20 mouse cellular contexts compared by ENCODE assay signal in the genomic region with DNA sequence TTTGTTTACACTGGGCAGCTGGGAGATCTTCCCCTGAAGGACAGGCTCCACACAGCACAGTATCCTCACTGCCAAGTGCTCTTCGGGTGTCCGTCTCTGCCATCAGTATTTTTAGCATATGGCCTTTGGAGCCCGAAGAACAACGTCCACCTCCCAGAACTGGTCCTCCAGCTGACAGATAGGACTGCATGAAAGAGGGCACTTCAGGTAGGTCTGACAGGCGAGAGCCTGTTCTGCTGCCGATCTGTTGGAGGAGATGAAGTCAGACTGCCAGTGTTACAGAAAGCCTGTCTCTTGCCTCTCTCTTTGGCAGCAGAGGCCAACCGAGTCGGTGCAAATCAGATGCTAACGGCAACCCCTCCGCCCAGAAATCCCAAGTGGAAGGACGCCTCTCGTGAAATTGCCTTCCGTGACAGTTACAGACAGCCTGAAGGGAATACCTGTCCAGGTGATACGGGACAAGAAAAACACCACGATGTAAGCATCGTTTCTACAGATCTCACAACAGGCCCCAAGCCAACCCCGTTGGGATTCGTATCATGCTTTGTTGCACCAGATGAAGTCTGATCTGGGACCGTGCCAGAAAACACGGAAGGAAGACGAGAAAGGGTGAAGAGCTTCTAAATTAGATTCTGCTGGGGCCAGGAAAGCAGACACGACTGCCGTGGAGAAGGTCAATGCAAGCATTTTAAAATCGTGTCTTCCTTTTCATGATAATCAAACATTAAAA. TPM values are rescaled to one million over a fixed set of nuclear protein-coding genes. Genes with fewer than 3 reads are reported as not detected.
A peak's percentile ranks its signal among the peaks of the same experiment; 100 is the strongest.
DNase-seq lines count a peak whose midpoint lies in the region; ATAC-seq and TF ChIP-seq lines count a peak whose summit lies in the region.
"Had no signal": no experiment of that assay in that cellular context is flagged by ENCODE, and none has a peak within 500 bp of the region (broad histone marks: within the 10 kb centered on the region; RNA-seq: fewer than 3 reads in every experiment).

No protein-coding gene starts in this region.

- H3K9ac ChIP-seq in heart, postnatal 0 days (replicated peaks; ENCODE audit: low read depth, low read length), result no peak overlapping the region
- H3K9ac ChIP-seq: hindbrain, embryonic 14.5 days; liver, embryonic 13.5 days; neural tube, embryonic 12.5 days had no signal

- H3K27me3 ChIP-seq in heart, postnatal 0 days (ENCODE audit: control insufficient read depth, insufficient read depth, low read length), result no peaks in the 10 kb centered on the region
- H3K27me3 ChIP-seq: liver, embryonic 13.5 days; megakaryocyte, embryonic 14.5 days; neural tube, embryonic 12.5 days had no signal

- 0 out of 2 replicates have a peak, but pooled peaks cover 8% of the 10 kb centered on the region for H3K4me1 ChIP-seq in heart, postnatal 0 days (ENCODE audit: control insufficient read depth, insufficient read depth)
- H3K4me1 ChIP-seq: neural tube, embryonic 12.5 days had no signal

- no peak for TF ChIP-seq CTCF in heart, postnatal 0 days (IDR thresholded peaks at IDR 0.05; ENCODE audit: low read depth)

- intact Hi-C loops in heart, postnatal 36 days (cut with DNase I), result no loop called here

- H3K9me3 ChIP-seq in heart, postnatal 0 days (replicated peaks; ENCODE audit: control insufficient read depth, low read length), result 0 out of 2 replicates have a peak, but pooled peaks cover 3% of the 10 kb centered on the region
- H3K9me3 ChIP-seq: liver, embryonic 13.5 days; neural tube, embryonic 12.5 days had no signal

- 54% methylated on average over 24 of the region's 24 CpGs for WGBS in heart, postnatal 0 days

- no peak for TF ChIP-seq EP300 in heart, postnatal 0 days (IDR thresholded peaks at IDR 0.05; ENCODE audit: low read depth)

- H3K4me3 ChIP-seq in heart, postnatal 0 days (ENCODE audit: low read depth, low read length), result no peak overlapping the region
- H3K4me3 ChIP-seq: erythroblast, embryonic 14.5 days; liver, embryonic 13.5 days; megakaryocyte, embryonic 14.5 days; neural tube, embryonic 12.5 days had no signal

- no peaks in the 10 kb centered on the region for H3K36me3 ChIP-seq in heart, postnatal 0 days (replicated peaks; ENCODE audit: control insufficient read depth, insufficient read depth, low read length)
- H3K36me3 ChIP-seq: liver, embryonic 13.5 days; neural tube, embryonic 12.5 days had no signal

- peak overlapping the region; percentile 23; the same call in 1 of the 2 replicates for H3K4me2 ChIP-seq in heart, postnatal 0 days (ENCODE audit: low read depth, low read length)
- H3K4me2 ChIP-seq: hindbrain, embryonic 14.5 days; liver, embryonic 13.5 days; neural tube, embryonic 12.5 days had no signal

- ATAC-seq in frontal cortex, adult (ENCODE audit: low TSS enrichment), result peak; percentile 41; the same call in 1 of the 2 replicates
- peak; percentile 41; the same call in 1 of the 2 replicates for ATAC-seq in heart, postnatal 0 days (ENCODE audit: insufficient read depth, low read depth)
- ATAC-seq: lung, postnatal 0 days had no signal

- DNase-seq in frontal cortex, postnatal 25 days (ENCODE audit: low spot score in 2 of 2), result no peak
- no peak for DNase-seq in heart, postnatal 0 days (ENCODE audit: low spot score)
- no peak for DNase-seq in heart, postnatal 36 days
- DNase-seq in brain, adult 2 months (ENCODE audit: low read depth, low spot score), result peak; percentile 63
- DNase-seq in cerebellum, adult 9-10 months, result peak; percentile 66
- DNase-seq in embryo, embryonic 9.5 days (ENCODE audit: extremely low spot score), result no peak
- no peak for DNase-seq in urinary bladder, postnatal 36 days (ENCODE audit: low spot score in 2 of 2)
- DNase-seq: adrenal gland, adult 2 months; B cell, adult 2 months; embryo, embryonic 11 days; kidney, adult 11 months; kidney, postnatal 4 days; liver, embryonic 13.5 days; thymus, adult 18-20 months had no signal

- no peak overlapping the region for H3K27ac ChIP-seq in heart, postnatal 0 days (ENCODE audit: low read depth)
- H3K27ac ChIP-seq: hindbrain, embryonic 14.5 days; liver, embryonic 13.5 days; neural tube, embryonic 12.5 days had no signal

RNA-seq across cellular contexts. Expression of a gene that starts 27.2 kb away (rescaled TPM):
- total RNA-seq in heart, postnatal 0 days (2014; rRNA removed; ENCODE audit: low replicate concordance), result 5.2 and 26.4 TPM in 2 replicates
- polyA plus RNA-seq in heart, postnatal 0 days (2015; fragmentation: Nextera tagmentation; extraction: Ambion mirVana), result 8.9 and 9.2 TPM in 2 replicates
- 10 to 100 TPM; 13.4 to 26.8 TPM for total RNA-seq in heart, postnatal 36 days (2021)
- polyA plus RNA-seq: erythroblast, embryonic 14.5 days had no signal

RNA-seq across cellular contexts. Expression of a gene that starts 53.1 kb away (rescaled TPM):
- total RNA-seq in heart, postnatal 0 days (2014; rRNA removed; ENCODE audit: low replicate concordance), result 107 and 193 TPM in 2 replicates
- polyA plus RNA-seq in heart, postnatal 0 days (2015; fragmentation: Nextera tagmentation; extraction: Ambion mirVana), result 495 and 540 TPM in 2 replicates
- 100 to 1,000 TPM in 1 of 2 experiments, 10 to 100 TPM in 1; 91.5 to 111 TPM for total RNA-seq in heart, postnatal 36 days (2021)

RNA-seq across cellular contexts. Expression of a gene that starts 53.2 kb away (rescaled TPM):
- total RNA-seq in heart, postnatal 0 days (2014; rRNA removed; ENCODE audit: low replicate concordance), result 18.9 and 23.6 TPM in 2 replicates
- polyA plus RNA-seq in heart, postnatal 0 days (2015; fragmentation: Nextera tagmentation; extraction: Ambion mirVana), result 17.6 and 17.8 TPM in 2 replicates
- total RNA-seq in heart, postnatal 36 days (2021), result 10 to 100 TPM; 18.3 to 18.6 TPM

Comparison
In these comparisons a context has a peak if more than half of its experiments do, and no peak if none do; other contexts are left out.
1. DNase-seq: peak in brain, adult 2 months (single experiment) and cerebellum, adult 9-10 months (single experiment); none in frontal cortex, postnatal 25 days (0 of 2), heart, postnatal 0 days (single experiment), heart, postnatal 36 days (0 of 2), embryo, embryonic 9.5 days (single experiment) and urinary bladder, postnatal 36 days (0 of 2).